Mouse (Mus musculus) liver, embryonic 14.5 days (tissue): ENCODE measurements around the gene Kidins220.

Experiments
- CTCF ChIP-seq: IDR thresholded peaks from 2 replicates; pipeline ENCODE4 v1.5.1; 2016; ENCODE audit warnings: antibody characterized with exemption, low read depth, control low read depth
- EP300 ChIP-seq: IDR thresholded peaks from 2 replicates; pipeline ENCODE4 v1.6.1; 2016; ENCODE audit warnings: antibody characterized with exemption, low read depth

DNA sequence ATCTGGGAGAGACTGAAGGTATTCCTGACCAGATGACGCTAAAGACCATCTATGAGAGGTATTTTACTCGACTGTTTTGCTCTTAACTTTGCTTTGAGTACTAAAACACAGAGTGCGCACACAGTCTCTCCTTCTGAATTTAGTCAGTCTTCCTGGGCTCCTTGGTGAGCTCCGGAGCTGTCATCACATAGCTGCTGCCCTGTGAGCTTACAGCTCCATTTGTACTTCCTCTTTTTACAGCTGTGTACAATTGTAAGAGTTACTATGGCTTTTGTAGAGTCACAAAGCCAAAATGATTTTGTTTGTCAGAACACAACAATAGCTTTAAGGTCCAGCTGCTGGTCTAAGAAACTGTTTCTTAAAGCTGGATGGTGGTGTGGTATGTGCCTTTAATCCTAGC, 42.3 kb downstream of the Kidins220 start:
- TF ChIP-seq CTCF (no peak), EP300 (no peak)
